Mouse (Mus musculus): ENCODE results near the gene Dazap1. TPM values are rescaled to one million over a fixed set of nuclear protein-coding genes. Genes with fewer than 3 reads are reported as not detected.
A peak's percentile ranks its signal among the peaks of the same experiment; 100 is the strongest.

Gene Dazap1
- polyA plus RNA-seq, 1 experiment from 2014 or later = 59.7 TPM

GRCm38 (mm10) chr10:80294788-80295303, 33.6 kb downstream of the Dazap1 start:
- Histone ChIP-seq H3K27me3 (peaks cover 32% of the 10 kb centered on the region), H3K9ac (no peak overlapping the region), H3K4me1 (peaks cover 46% of the 10 kb centered on the region), H3K4me2 (no peak overlapping the region), H3K9me3 (no peaks in the 10 kb centered on the region), H3K4me3 (no peak overlapping the region), H3K36me3 (peaks cover 19% of the 10 kb centered on the region), H3K27ac (peak overlapping the region; percentile 23; the same call in 1 of the 2 replicates)
- WGBS = 39% methylated on average over 7 of the region's 7 CpGs
- ATAC-seq (ENCODE audit: insufficient number of reproducible peaks, low FRiP score, low TSS enrichment, low read depth) = no peak

- Histone ChIP-seq H3K4me3 (peak within 1 kb of the TSS; percentile 44), H3K4me1 (peaks cover 46% of the 10 kb centered on the region), H3K9ac (peak within 1 kb of the TSS; percentile 24), H3K27me3 (peaks cover 42% of the 10 kb centered on the region), H3K27ac (peak within 1 kb of the TSS; percentile 69), H3K36me3 (peaks cover 19% of the 10 kb centered on the region), H3K4me2 (peak within 1 kb of the TSS; percentile 81), H3K9me3 (no peaks in the 10 kb centered on the region)
- WGBS = under 1% methylated on average over 26 of the region's 26 CpGs
- ATAC-seq (ENCODE audit: insufficient number of reproducible peaks, low FRiP score, low TSS enrichment, low read depth) = peak; percentile 46; the same call in 1 of the 2 replicates
These were observed 34.5 kb downstream of the Dazap1 start, which contains the start of gene Apc2 for GRCm38 (mm10) chr10:80295618-80296425. TSS of gene Apc2 (plus strand) at chr10:80295977.

- no peak for ATAC-seq (ENCODE audit: insufficient number of reproducible peaks, low FRiP score, low TSS enrichment, low read depth)
These were observed 35.5 kb downstream of the Dazap1 start for GRCm38 (mm10) chr10:80296824-80297223.

GRCm38 (mm10) chr10:80297526-80298133, 36.3 kb downstream of the Dazap1 start:
- H3K9me3 ChIP-seq = no peaks in the 10 kb centered on the region
- no peak for ATAC-seq (ENCODE audit: insufficient number of reproducible peaks, low FRiP score, low TSS enrichment, low read depth)
- no peak overlapping the region for H3K4me3 ChIP-seq
- peaks cover 19% of the 10 kb centered on the region for H3K36me3 ChIP-seq
- peaks cover 60% of the 10 kb centered on the region for H3K27me3 ChIP-seq
- no peak overlapping the region for H3K27ac ChIP-seq
- 63% methylated on average over 8 of the region's 8 CpGs for WGBS
- H3K4me2 ChIP-seq = no peak overlapping the region
- peaks cover 47% of the 10 kb centered on the region for H3K4me1 ChIP-seq
- no peak overlapping the region for H3K9ac ChIP-seq

More at GRCm38 (mm10) chr10:80296824-80297223, 35.5 kb downstream of the Dazap1 start:
- Histone ChIP-seq H3K9me3 (no peaks in the 10 kb centered on the region), H3K4me3 (0 out of 2 replicates have a peak overlapping the region, but pooled peaks have one; percentile 44), H3K4me2 (no peak overlapping the region), H3K9ac (no peak overlapping the region), H3K4me1 (peaks cover 44% of the 10 kb centered on the region), H3K27ac (no peak overlapping the region), H3K36me3 (peaks cover 19% of the 10 kb centered on the region), H3K27me3 (peaks cover 52% of the 10 kb centered on the region)
- 81% methylated on average over 5 of the region's 5 CpGs for WGBS

- no peaks in the 10 kb centered on the region for H3K9me3 ChIP-seq
- H3K27me3 ChIP-seq = peaks cover 65% of the 10 kb centered on the region
- 0 out of 2 replicates have a peak overlapping the region, but pooled peaks have one; percentile 1 for H3K4me3 ChIP-seq
- H3K4me1 ChIP-seq = peaks cover 40% of the 10 kb centered on the region
- no peak overlapping the region for H3K27ac ChIP-seq
- 3% methylated on average over 26 of the region's 26 CpGs for WGBS
- ATAC-seq (ENCODE audit: insufficient number of reproducible peaks, low FRiP score, low TSS enrichment, low read depth) = no peak
- peak overlapping the region; percentile 25; the same call in 1 of the 2 replicates for H3K4me2 ChIP-seq
- H3K36me3 ChIP-seq = peaks cover 14% of the 10 kb centered on the region
- H3K9ac ChIP-seq = no peak overlapping the region
These were observed 37.4 kb downstream of the Dazap1 start for GRCm38 (mm10) chr10:80298571-80299281.

- Histone ChIP-seq H3K4me3 (0 out of 2 replicates have a peak overlapping the region, but pooled peaks have one; percentile 1), H3K9me3 (no peaks in the 10 kb centered on the region), H3K9ac (no peak overlapping the region), H3K36me3 (peaks cover 9% of the 10 kb centered on the region), H3K27ac (no peak overlapping the region), H3K27me3 (peaks cover 71% of the 10 kb centered on the region), H3K4me1 (peaks cover 35% of the 10 kb centered on the region), H3K4me2 (peak overlapping the region; percentile 25; the same call in 1 of the 2 replicates)
- ATAC-seq (ENCODE audit: insufficient number of reproducible peaks, low FRiP score, low TSS enrichment, low read depth) = no peak
- WGBS = 6% methylated on average over 15 of the region's 15 CpGs
These were observed 38.0 kb downstream of the Dazap1 start for GRCm38 (mm10) chr10:80299301-80299700.

- H3K9ac ChIP-seq = no peak overlapping the region
- H3K9me3 ChIP-seq = no peaks in the 10 kb centered on the region
- 48% methylated on average over 10 of the region's 10 CpGs for WGBS
- ATAC-seq (ENCODE audit: insufficient number of reproducible peaks, low FRiP score, low TSS enrichment, low read depth) = no peak
- H3K27ac ChIP-seq = no peak overlapping the region
- no peak overlapping the region for H3K4me3 ChIP-seq
- peaks cover 3% of the 10 kb centered on the region for H3K36me3 ChIP-seq
- peaks cover 32% of the 10 kb centered on the region for H3K4me1 ChIP-seq
- H3K4me2 ChIP-seq = no peak overlapping the region
- H3K27me3 ChIP-seq = peaks cover 76% of the 10 kb centered on the region
These were observed 38.5 kb downstream of the Dazap1 start for GRCm38 (mm10) chr10:80299824-80300223.

- H3K4me3 ChIP-seq = no peak overlapping the region
These were observed 39.4 kb downstream of the Dazap1 start for GRCm38 (mm10) chr10:80300672-80301181.

GRCm38 (mm10) chr10:80301256-80302081, 40.2 kb downstream of the Dazap1 start:
- ATAC-seq (ENCODE audit: insufficient number of reproducible peaks, low FRiP score, low TSS enrichment, low read depth) = no peak

More at GRCm38 (mm10) chr10:80300672-80301181, 39.4 kb downstream of the Dazap1 start:
- Histone ChIP-seq H3K36me3 (0 out of 2 replicates have a peak, but pooled peaks cover 4% of the 10 kb centered on the region), H3K4me1 (peaks cover 26% of the 10 kb centered on the region), H3K27me3 (peaks cover 85% of the 10 kb centered on the region), H3K27ac (no peak overlapping the region), H3K9ac (no peak overlapping the region), H3K4me2 (no peak overlapping the region), H3K9me3 (no peaks in the 10 kb centered on the region)
- no peak for ATAC-seq (ENCODE audit: insufficient number of reproducible peaks, low FRiP score, low TSS enrichment, low read depth)
- 26% methylated on average over 11 of the region's 11 CpGs for WGBS

GRCm38 (mm10) chr10:80302082-80302355, 40.7 kb downstream of the Dazap1 start:
- Histone ChIP-seq H3K27ac (no peak overlapping the region), H3K4me1 (peaks cover 14% of the 10 kb centered on the region), H3K36me3 (0 out of 2 replicates have a peak, but pooled peaks cover 5% of the 10 kb centered on the region), H3K27me3 (peaks cover 94% of the 10 kb centered on the region), H3K4me3 (no peak overlapping the region), H3K4me2 (no peak overlapping the region), H3K9me3 (no peaks in the 10 kb centered on the region), H3K9ac (no peak overlapping the region)
- WGBS = 54% methylated on average over 5 of the region's 5 CpGs
- no peak for ATAC-seq (ENCODE audit: insufficient number of reproducible peaks, low FRiP score, low TSS enrichment, low read depth)

More at GRCm38 (mm10) chr10:80301256-80302081, 40.2 kb downstream of the Dazap1 start:
- WGBS = 71% methylated on average over 10 of the region's 10 CpGs
- no peak overlapping the region for H3K9ac ChIP-seq
- no peak overlapping the region for H3K4me2 ChIP-seq
- H3K27me3 ChIP-seq = peaks cover 92% of the 10 kb centered on the region
- no peaks in the 10 kb centered on the region for H3K9me3 ChIP-seq
- no peak overlapping the region for H3K27ac ChIP-seq
- peaks cover 20% of the 10 kb centered on the region for H3K4me1 ChIP-seq
- no peak overlapping the region for H3K4me3 ChIP-seq
- 0 out of 2 replicates have a peak, but pooled peaks cover 5% of the 10 kb centered on the region for H3K36me3 ChIP-seq
